Mouse (Mus musculus) liver, embryonic 13.5 days (tissue): ENCODE measurements around the gene Hist1h3d. TPM values are rescaled to one million over a fixed set of nuclear protein-coding genes. Genes with fewer than 3 reads are reported as not detected.
"Not testable (repeated sequence)": the region's sequence is repeated elsewhere in the genome, so short reads cannot be mapped to it uniquely, and the experiment has no call there.

Source experiments
- ATAC-seq: fragments of 200-750 bp; cut with Nextera tagmentation; 2 replicates; pipeline ENCODE4 v1.8.0; 2017; ENCODE audit warnings: low read depth, mild to moderate bottlenecking, moderate number of reproducible peaks, moderate library complexity
- DNase-seq: peaks from one replicate; pipeline ENCODE4 v3.0.0; 2022
- H3K27ac ChIP-seq: fragments of 300-500 bp; sonication (generic); 2 replicates; pipeline ENCODE4 v1.5.1; 2015; ENCODE audit warnings: moderate library complexity, mild to moderate bottlenecking, inconsistent platforms
- H3K27me3 ChIP-seq: fragments of 300-500 bp; sonication (generic); 2 replicates; pipeline ENCODE4 v1.6.1; 2015; ENCODE audit warnings: mild to moderate bottlenecking, inconsistent platforms
- H3K36me3 ChIP-seq: fragments of 300-500 bp; sonication (generic); 2 replicates; pipeline ENCODE4 v1.6.1; 2015; ENCODE audit warnings: mild to moderate bottlenecking, inconsistent platforms
- H3K4me1 ChIP-seq: fragments of 300-500 bp; sonication (generic); replicated peaks from 2 replicates; pipeline ENCODE4 v1.6.1; 2015; ENCODE audit warnings: inconsistent platforms
- H3K4me2 ChIP-seq: fragments of 300-500 bp; sonication (generic); 2 replicates; pipeline ENCODE4 v1.6.1; 2015; ENCODE audit warnings: inconsistent platforms, mild to moderate bottlenecking, moderate library complexity
- H3K4me3 ChIP-seq: fragments of 300-500 bp; sonication (generic); replicated peaks from 2 replicates; pipeline ENCODE4 v1.5.1; 2015; ENCODE audit warnings: mild to moderate bottlenecking, inconsistent platforms
- H3K9ac ChIP-seq: fragments of 300-500 bp; sonication (generic); 2 replicates; pipeline ENCODE4 v1.6.1; 2015; ENCODE audit warnings: mild to moderate bottlenecking, inconsistent platforms
- H3K9me3 ChIP-seq: fragments of 300-500 bp; sonication (generic); replicated peaks from 2 replicates; pipeline ENCODE4 v1.6.1; 2016; ENCODE audit warnings: inconsistent platforms
- WGBS: fragments of 180-500 bp; shearing (Covaris S2); methylation state at CpG from one replicate; pipeline ENCODE4 v1.1.7; 2015; ENCODE audit not compliant: insufficient replicate concordance; 5-methylcytosine and 5-hydroxymethylcytosine counted together
- microRNA-seq: library from miRNA; unstranded; fragments of <30 nt; microRNA quantifications from one replicate; pipeline ENCODE4, GENCODE M21; 2016
- polyA plus RNA-seq: library from polyadenylated mRNA; unstranded; fragments of >200 nt; fragmentation: Nextera tagmentation; extraction: Ambion mirVana; gene quantifications from 2 replicates; pipeline ENCODE4 v1.2.1, GENCODE M21; 2015

Gene Hist1h3d
- polyA plus RNA-seq, 1 experiment from 2014 or later, result 7.2 TPM

DNA sequence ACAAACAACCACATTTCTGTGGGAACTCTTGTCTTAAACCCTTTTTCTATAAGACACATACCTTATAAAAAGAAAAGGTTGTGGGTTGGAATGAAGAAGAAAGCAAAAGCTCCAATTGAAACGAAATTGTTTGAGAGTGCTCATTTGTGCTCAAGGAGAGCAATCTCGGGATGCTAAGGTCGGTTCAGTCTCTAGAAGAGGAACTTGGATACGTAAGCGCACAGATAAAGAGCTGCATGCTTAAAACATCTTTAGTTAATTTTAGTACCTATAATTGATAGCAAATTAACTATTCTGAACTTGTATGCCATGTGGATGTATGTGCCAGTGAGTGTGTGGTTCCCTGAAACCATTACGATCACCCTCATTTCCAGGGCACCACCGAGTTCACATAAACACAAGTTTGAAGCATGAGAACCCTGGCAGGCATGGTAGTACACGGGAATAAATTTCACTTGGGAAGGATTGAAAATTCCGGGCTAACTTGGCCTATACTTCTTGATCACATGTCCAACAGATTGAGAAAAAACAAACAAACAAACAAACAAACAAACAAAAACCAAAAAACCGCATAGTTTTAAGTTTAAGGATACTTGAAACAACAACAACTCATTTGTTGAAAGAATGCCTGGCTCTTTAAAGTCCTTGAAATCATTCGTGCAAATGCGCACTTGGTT lies 44.6 kb downstream of the Hist1h3d start:
- H3K9ac ChIP-seq, result peak overlapping the region; percentile 96
- peak overlapping the region; percentile 73 for H3K4me3 ChIP-seq
- peak overlapping the region; percentile 90 for H3K4me2 ChIP-seq
- 21% methylated on average over 12 of the region's 12 CpGs for WGBS
- peaks cover 6% of the 10 kb centered on the region for H3K27me3 ChIP-seq
- no peak for ATAC-seq
- peaks cover 18% of the 10 kb centered on the region for H3K4me1 ChIP-seq
- H3K9me3 ChIP-seq, result no peaks in the 10 kb centered on the region
- H3K36me3 ChIP-seq, result no peaks in the 10 kb centered on the region
- H3K27ac ChIP-seq, result peak overlapping the region; percentile 100
- no peak for DNase-seq

- H3K4me2 ChIP-seq, result peak within 1 kb of the TSS; percentile 90
- H3K4me1 ChIP-seq, result peaks cover 18% of the 10 kb centered on the region
- peak; percentile 74 for ATAC-seq
- peak within 1 kb of the TSS; percentile 100 for H3K27ac ChIP-seq
- H3K9me3 ChIP-seq, result no peaks in the 10 kb centered on the region
- under 1% methylated on average over 27 of the region's 27 CpGs for WGBS
- peaks cover 11% of the 10 kb centered on the region for H3K27me3 ChIP-seq
- H3K9ac ChIP-seq, result peak within 1 kb of the TSS; percentile 96
- DNase-seq, result peak; percentile 81
- H3K36me3 ChIP-seq, result no peaks in the 10 kb centered on the region
- peak within 1 kb of the TSS; percentile 73 for H3K4me3 ChIP-seq
Measured at GRCm38 (mm10) chr13:23620733-23621531, 45.4 kb downstream of the Hist1h3d start, which contains the start of gene Hist1h2be. Gene Hist1h2be, minus strand, starts transcription at chr13:23621124.

DNA sequence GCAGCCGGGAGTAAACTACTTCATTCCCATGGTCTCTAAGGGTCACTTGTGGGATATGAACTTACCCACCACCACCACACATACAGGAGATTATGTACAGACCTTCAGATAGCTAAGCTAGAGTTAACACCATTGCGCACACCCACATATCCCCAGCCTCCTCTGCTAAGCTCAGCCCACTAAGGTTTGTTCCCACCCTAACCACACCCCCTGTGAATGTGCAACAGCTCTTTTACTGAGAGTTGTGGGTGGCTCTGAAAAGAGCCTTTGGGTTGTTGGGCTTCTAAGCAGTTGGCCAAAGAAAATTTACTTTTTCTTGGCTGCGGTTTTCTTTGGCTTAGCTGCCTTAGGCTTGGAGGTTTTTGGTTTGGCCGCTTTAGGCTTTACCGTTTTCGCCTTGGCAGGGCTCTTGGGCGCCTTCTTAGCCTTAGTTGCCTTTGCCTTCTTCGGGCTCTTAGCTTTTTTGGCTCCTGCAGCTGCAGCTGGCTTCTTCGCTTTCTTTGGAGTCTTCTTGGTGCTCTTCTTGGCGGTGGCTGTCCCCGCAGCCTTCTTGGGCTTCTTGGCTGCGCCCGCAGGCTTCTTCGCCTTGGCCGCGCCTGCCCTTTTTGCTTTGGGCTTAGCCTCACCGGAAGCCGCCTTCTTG lies 46.1 kb downstream of the Hist1h3d start:
- no peaks in the 10 kb centered on the region for H3K9me3 ChIP-seq
- peaks cover 18% of the 10 kb centered on the region for H3K4me1 ChIP-seq
- peak overlapping the region; percentile 73 for H3K4me3 ChIP-seq
- under 1% methylated on average over 18 of the region's 18 CpGs for WGBS
- peaks cover 13% of the 10 kb centered on the region for H3K27me3 ChIP-seq
- peak overlapping the region; percentile 100 for H3K27ac ChIP-seq
- no peaks in the 10 kb centered on the region for H3K36me3 ChIP-seq
- H3K4me2 ChIP-seq, result peak overlapping the region; percentile 90
- DNase-seq, result no peak
- ATAC-seq, result peak; percentile 82
- H3K9ac ChIP-seq, result peak overlapping the region; percentile 96

DNA sequence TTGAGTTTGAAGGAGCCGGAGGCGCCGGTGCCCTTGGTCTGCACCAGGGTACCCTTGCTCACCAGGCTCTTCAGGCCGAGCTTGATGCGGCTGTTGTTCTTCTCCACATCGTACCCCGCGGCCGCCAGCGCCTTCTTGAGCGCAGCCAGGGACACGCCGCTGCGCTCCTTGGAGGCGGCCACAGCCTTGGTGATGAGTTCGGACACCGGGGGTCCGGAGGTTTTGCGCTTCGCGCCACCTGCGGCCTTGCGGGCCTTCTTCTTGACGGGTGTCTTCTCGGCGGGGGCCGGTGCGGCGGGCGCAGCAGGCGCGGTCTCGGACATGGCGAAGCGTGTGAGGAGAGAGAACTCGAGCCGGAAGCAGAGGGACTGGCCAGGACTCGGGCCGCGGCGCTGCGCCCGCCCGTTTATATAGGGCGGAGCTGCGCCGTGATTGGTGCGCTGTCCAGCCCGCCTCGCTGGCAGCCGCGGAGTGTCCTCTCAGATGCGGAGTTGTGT lies 46.7 kb downstream of the Hist1h3d start, which contains the start of gene Hist1h1e:
TSS of gene Hist1h1e (minus strand) at position 384 of the 497 bp plus-strand sequence.
- peak; percentile 81 for ATAC-seq

GRCm38 (mm10) chr13:23622861-23623450 lies 47.4 kb downstream of the Hist1h3d start:
- H3K27me3 ChIP-seq, result peaks cover 13% of the 10 kb centered on the region
- ATAC-seq, result no peak
- WGBS, result 24% methylated on average over 7 of the region's 7 CpGs
- no peaks in the 10 kb centered on the region for H3K36me3 ChIP-seq
- H3K4me2 ChIP-seq, result peak overlapping the region; percentile 90
- peak overlapping the region; percentile 96 for H3K9ac ChIP-seq
- H3K4me1 ChIP-seq, result peaks cover 18% of the 10 kb centered on the region
- H3K27ac ChIP-seq, result peak overlapping the region; percentile 100
- peak overlapping the region; percentile 73 for H3K4me3 ChIP-seq
- no peak for DNase-seq
- H3K9me3 ChIP-seq, result no peaks in the 10 kb centered on the region

More for the DNA sequence above, 46.7 kb downstream of the Hist1h3d start, which contains the start of gene Hist1h1e:
- H3K27me3 ChIP-seq, result peaks cover 13% of the 10 kb centered on the region
- under 1% methylated on average over 53 of the region's 53 CpGs for WGBS
- H3K9ac ChIP-seq, result peak within 1 kb of the TSS; percentile 96
- peak; percentile 87 for DNase-seq
- H3K9me3 ChIP-seq, H3K36me3 ChIP-seq: not testable (repeated sequence)
- peaks cover 18% of the 10 kb centered on the region for H3K4me1 ChIP-seq
- H3K4me3 ChIP-seq, result peak within 1 kb of the TSS; percentile 73
- H3K4me2 ChIP-seq, result peak within 1 kb of the TSS; percentile 90
- H3K27ac ChIP-seq, result peak within 1 kb of the TSS; percentile 100

Small RNA genes within 50 kb of the gene (microRNA-seq; reads per million reads assigned to microRNA genes)
- not detected for gene Gm44297
- gene Gm44359, result not detected
- not detected for gene Gm44394

Other genes with a start within 250 kb of the Hist1h3d start
- 15.2 and 20.1 TPM in 2 replicates for gene Zfp322a, start 206.6 kb upstream of the Hist1h3d start, polyA plus RNA-seq
- gene Abt1, start 151.9 kb upstream of the Hist1h3d start, polyA plus RNA-seq, result 8.3 and 9.1 TPM in 2 replicates
- 1.5 and 2.0 TPM in 2 replicates for gene Btn1a1, start 109.9 kb upstream of the Hist1h3d start, polyA plus RNA-seq
- not detected in 2 replicates for gene Btn2a2, start 86.9 kb upstream of the Hist1h3d start, polyA plus RNA-seq
- 3.8 and 5.9 TPM in 2 replicates for gene Hist1h4h, start 44.7 kb upstream of the Hist1h3d start, polyA plus RNA-seq
- gene Hist1h2af, start 41.9 kb upstream of the Hist1h3d start, polyA plus RNA-seq, result 7.7 and 13.6 TPM in 2 replicates
- gene Hist1h3g, start 40.3 kb upstream of the Hist1h3d start, polyA plus RNA-seq, result 10.3 and 17.1 TPM in 2 replicates
- 1.7 TPM in 2 replicates for gene Hist1h2bh, start 32.4 kb upstream of the Hist1h3d start, polyA plus RNA-seq
- gene Hist1h3f, start 31.7 kb upstream of the Hist1h3d start, polyA plus RNA-seq, result 1.1 and 2.1 TPM in 2 replicates
- gene Hist1h4f, start 24.1 kb upstream of the Hist1h3d start, polyA plus RNA-seq, result 0.98 and 4.2 TPM in 2 replicates
- gene Hist1h1d, start 22.5 kb upstream of the Hist1h3d start, polyA plus RNA-seq, result 0.75 and 0.93 TPM in 2 replicates
- gene Hist1h3e, start 13.4 kb upstream of the Hist1h3d start, polyA plus RNA-seq, result 4.4 and 6.8 TPM in 2 replicates
- 95.0 and 121 TPM in 2 replicates for gene Hist1h2ae, start 4.5 kb upstream of the Hist1h3d start, polyA plus RNA-seq
- 6.5 and 14.1 TPM in 2 replicates for gene Hist1h2bg, start 4.4 kb upstream of the Hist1h3d start, polyA plus RNA-seq
- gene Hist1h2bf, start 1.6 kb upstream of the Hist1h3d start, polyA plus RNA-seq, result 5.0 and 12.7 TPM in 2 replicates
- gene Hist1h2ad, start 1.4 kb upstream of the Hist1h3d start, polyA plus RNA-seq, result 1.2 and 4.3 TPM in 2 replicates
- gene Hist1h4d, start 5.8 kb downstream of the Hist1h3d start, polyA plus RNA-seq, result 116 and 152 TPM in 2 replicates
- 1.3 and 2.0 TPM in 2 replicates for gene Hist1h2be, start 45.4 kb downstream of the Hist1h3d start, polyA plus RNA-seq
- 24.3 and 26.2 TPM in 2 replicates for gene Hist1h1e, start 46.8 kb downstream of the Hist1h3d start, polyA plus RNA-seq
- gene Hist1h2ac, start 108.2 kb downstream of the Hist1h3d start, polyA plus RNA-seq, result 0.89 and 1.0 TPM in 2 replicates
- gene Hist1h2bc, start 108.4 kb downstream of the Hist1h3d start, polyA plus RNA-seq, result 81.2 and 88.9 TPM in 2 replicates
- not detected in 2 replicates for gene Hist1h1t, start 120.1 kb downstream of the Hist1h3d start, polyA plus RNA-seq
- 5.4 and 8.6 TPM in 2 replicates for gene Hist1h4c, start 122.7 kb downstream of the Hist1h3d start, polyA plus RNA-seq
- 6.6 and 8.8 TPM in 2 replicates for gene Hfe, start 135.1 kb downstream of the Hist1h3d start, polyA plus RNA-seq
- 60.3 and 72.2 TPM in 2 replicates for gene Hist1h1c, start 163.0 kb downstream of the Hist1h3d start, polyA plus RNA-seq
- gene Hist1h3c, start 169.8 kb downstream of the Hist1h3d start, polyA plus RNA-seq, result 5.2 and 5.9 TPM in 2 replicates
- gene Hist1h2bb, start 171.0 kb downstream of the Hist1h3d start, polyA plus RNA-seq, result 3.9 and 5.6 TPM in 2 replicates
- 54.0 and 76.2 TPM in 2 replicates for gene Hist1h2ab, start 175.4 kb downstream of the Hist1h3d start, polyA plus RNA-seq
- gene Hist1h3b, start 176.5 kb downstream of the Hist1h3d start, polyA plus RNA-seq, result 10.4 and 29.5 TPM in 2 replicates
- 3.7 and 5.5 TPM in 2 replicates for gene Hist1h4b, start 181.2 kb downstream of the Hist1h3d start, polyA plus RNA-seq
- 0.86 TPM in 1 of 2 replicates, not detected in the other for gene Hist1h4a, start 185.5 kb downstream of the Hist1h3d start, polyA plus RNA-seq
- 3.2 and 8.3 TPM in 2 replicates for gene Hist1h3a, start 186.6 kb downstream of the Hist1h3d start, polyA plus RNA-seq
- 4.3 and 8.1 TPM in 2 replicates for gene Hist1h1a, start 187.9 kb downstream of the Hist1h3d start, polyA plus RNA-seq
- gene Trim38, start 194.2 kb downstream of the Hist1h3d start, polyA plus RNA-seq, result 0.14 TPM in 1 of 2 replicates, not detected in the other
- gene Slc17a2, start 231.2 kb downstream of the Hist1h3d start, polyA plus RNA-seq, result 0.52 and 0.57 TPM in 2 replicates